Mouse (Mus musculus) ES-E14 (cell line): ENCODE data around the gene Rps17. TPM values are rescaled to one million over a fixed set of nuclear protein-coding genes. Genes with fewer than 3 reads are reported as not detected.

Experiments
- DNase-seq: peaks from one replicate; pipeline ENCODE4 v3.0.0-alpha.2; 2013; ENCODE audit warnings: low read depth, low spot score
- H3K27ac ChIP-seq: 2 replicates; pipeline ENCODE4 v1.5.1; 2012; ENCODE audit warnings: low read depth, mild to moderate bottlenecking, low read length, moderate library complexity, mixed read lengths; ENCODE audit not compliant: poor library complexity, insufficient read depth, severe bottlenecking
- H3K36me3 ChIP-seq: 2 replicates; pipeline ENCODE4 v1.6.1; 2012; ENCODE audit warnings: mild to moderate bottlenecking, low read length, moderate library complexity, mixed read lengths; ENCODE audit not compliant: control insufficient read depth, poor library complexity, insufficient read depth, severe bottlenecking
- H3K4me1 ChIP-seq, 2 experiments: fragments of 150-350 bp in 1 of 2; sonication (generic) in 1 of 2; 2 replicates each; pipeline ENCODE4 v1.6.1; 2012; ENCODE audit warnings: low read length in 2 of 2, mild to moderate bottlenecking in 1 of 2, mixed read lengths in 1 of 2; ENCODE audit not compliant: control insufficient read depth in 2 of 2, insufficient read depth in 2 of 2, poor library complexity in 1 of 2
- H3K4me3 ChIP-seq, 2 experiments: fragments of 150-350 bp in 1 of 2; sonication (generic) in 1 of 2; 2 replicates each; pipeline ENCODE4 v1.5.1; 2012; ENCODE audit warnings: low read length in 2 of 2, low read depth in 1 of 2, mild to moderate bottlenecking in 1 of 2, mixed read lengths in 1 of 2; ENCODE audit not compliant: insufficient read depth in 1 of 2, poor library complexity in 1 of 2, severe bottlenecking in 1 of 2
- H3K9ac ChIP-seq: 2 replicates; pipeline ENCODE4 v1.6.1; 2012; ENCODE audit warnings: low read depth, mild to moderate bottlenecking, low read length, mixed read lengths; ENCODE audit not compliant: poor library complexity, insufficient read depth, severe bottlenecking
- H3K9me3 ChIP-seq: fragments of 150-350 bp; sonication (generic); 2 replicates; pipeline ENCODE4 v1.6.1; 2012; ENCODE audit warnings: low read depth, mild to moderate bottlenecking, low read length; ENCODE audit not compliant: control insufficient read depth, insufficient read depth
- CHD2 ChIP-seq: IDR thresholded peaks from 2 replicates; pipeline ENCODE4 v1.6.1; 2014; ENCODE audit warnings: mild to moderate bottlenecking, low read depth, low read length, inconsistent platforms
- HCFC1 ChIP-seq: IDR thresholded peaks from 2 replicates; pipeline ENCODE4 v1.6.1; 2012; ENCODE audit warnings: low read length, inconsistent platforms, borderline replicate concordance; ENCODE audit not compliant: insufficient read depth
- MAFK ChIP-seq: IDR thresholded peaks from 2 replicates; pipeline ENCODE4 v1.6.1; 2014; ENCODE audit warnings: mild to moderate bottlenecking, low read depth, low read length, inconsistent platforms; ENCODE audit not compliant: insufficient read depth
- ZC3H11A ChIP-seq: IDR thresholded peaks from 2 replicates; pipeline ENCODE4 v1.6.1; 2012; ENCODE audit warnings: low read depth, mild to moderate bottlenecking, inconsistent platforms, low read length, borderline replicate concordance
- ZNF384 ChIP-seq: IDR thresholded peaks from 2 replicates; pipeline ENCODE4 v1.6.1; 2012; ENCODE audit warnings: low read depth, low read length, inconsistent platforms
- in situ Hi-C, 2 experiments: fragments of 600-800 bp; cut with MboI; formaldehyde crosslinking; loops; one replicate each; pipeline ENCODE4 v1.15.1; 2025; ENCODE audit warnings: low sequenced_read_pairs in 2 of 2, inconsistent platforms in 1 of 2; ENCODE audit not compliant: unreplicated experiment in 2 of 2
- total RNA-seq: library from RNA; depleted of rRNA; stranded (reverse); fragments of 300-350 nt; gene quantifications from 2 replicates; pipeline ENCODE4 v1.2.3, GENCODE M21; 2012; rRNA removed

Rps17 gene
- total RNA-seq, 1 experiment: 3,434 TPM

- in situ Hi-C loops: no loop called here
- Histone ChIP-seq H3K9me3 (no peaks in the 10 kb centered on the region), H3K4me3 (no peak overlapping the region), H3K9ac (no peak overlapping the region), H3K27ac (no peak overlapping the region), H3K4me1 (peaks cover 2 to 5% of the 10 kb centered on the region in 2 experiments; a peak in 1 of 4 replicates), H3K36me3 (no peaks in the 10 kb centered on the region)
- no peak for TF ChIP-seq ZNF384
- TF ChIP-seq MAFK: no peak
- TF ChIP-seq CHD2: no peak
- TF ChIP-seq ZC3H11A: no peak
- TF ChIP-seq HCFC1: no peak
- DNase-seq: no peak
Observed at GRCm38 (mm10) chr7:81298206-81298605, 46.8 kb downstream of the Rps17 start.

DNA sequence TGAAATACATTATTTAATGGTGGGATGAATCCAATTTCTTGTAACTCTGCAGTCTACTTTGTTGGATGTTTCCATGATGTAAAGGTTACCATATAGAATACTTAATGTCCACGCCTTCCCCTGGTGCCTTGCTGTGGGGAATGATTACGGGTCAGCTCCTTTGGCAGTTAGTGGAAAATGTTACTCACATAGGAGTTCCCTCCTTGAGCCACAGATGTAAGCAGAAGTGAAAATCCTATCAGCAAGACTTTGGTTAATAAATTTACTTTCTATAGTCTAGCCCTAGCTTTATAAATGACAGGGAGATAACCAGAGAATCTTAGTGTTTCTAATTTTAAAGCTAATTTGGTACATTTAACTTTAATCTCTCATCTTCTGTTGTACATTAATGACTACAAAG is 49.9 kb downstream of the Rps17 start:
- Histone ChIP-seq H3K9me3 (no peaks in the 10 kb centered on the region), H3K4me1 (no peaks in the 10 kb centered on the region), H3K27ac (no peak overlapping the region), H3K4me3 (no peak overlapping the region), H3K36me3 (no peaks in the 10 kb centered on the region), H3K9ac (no peak overlapping the region)
- no peak for DNase-seq
- TF ChIP-seq ZNF384 (no peak), CHD2 (no peak), HCFC1 (no peak), ZC3H11A (no peak), MAFK (no peak)
- in situ Hi-C loops: no loop called here

Other genes with a start within 250 kb of the Rps17 start
- gene Slc28a1, start 230.5 kb downstream of the Rps17 start, total RNA-seq: 44.8 and 69.2 TPM in 2 replicates
- gene Pde8a, start 131.7 kb downstream of the Rps17 start, total RNA-seq: 1.3 and 2.2 TPM in 2 replicates
- gene Cpeb1, start 110.2 kb upstream of the Rps17 start, total RNA-seq: 2.3 and 5.8 TPM in 2 replicates
- 3.8 and 5.3 TPM in 2 replicates for gene Ap3b2, start 148.7 kb upstream of the Rps17 start, total RNA-seq
- 0.62 TPM in 1 of 2 replicates, not detected in the other for gene BC048679, start 153.0 kb upstream of the Rps17 start, total RNA-seq
- 0.05 and 0.09 TPM in 2 replicates for gene Fsd2, start 221.7 kb upstream of the Rps17 start, total RNA-seq
- 10.3 and 10.7 TPM in 2 replicates for gene Whamm, start 226.0 kb upstream of the Rps17 start, total RNA-seq